Mouse (Mus musculus) central nervous system, embryonic 14 days (tissue): ENCODE data around the gene Tle1. TPM values are rescaled to one million over a fixed set of nuclear protein-coding genes. Genes with fewer than 3 reads are reported as not detected.

ENCODE experiments used
- polyA plus RNA-seq: library from polyadenylated mRNA; depleted of rRNA; stranded (reverse); fragments of >200 nt; gene quantifications from 2 replicates; pipeline ENCODE4 v1.2.3, GENCODE M21; 2012; rRNA removed

Gene Tle1
- polyA plus RNA-seq = 94.7 and 99.9 TPM in 2 replicates

DNA sequence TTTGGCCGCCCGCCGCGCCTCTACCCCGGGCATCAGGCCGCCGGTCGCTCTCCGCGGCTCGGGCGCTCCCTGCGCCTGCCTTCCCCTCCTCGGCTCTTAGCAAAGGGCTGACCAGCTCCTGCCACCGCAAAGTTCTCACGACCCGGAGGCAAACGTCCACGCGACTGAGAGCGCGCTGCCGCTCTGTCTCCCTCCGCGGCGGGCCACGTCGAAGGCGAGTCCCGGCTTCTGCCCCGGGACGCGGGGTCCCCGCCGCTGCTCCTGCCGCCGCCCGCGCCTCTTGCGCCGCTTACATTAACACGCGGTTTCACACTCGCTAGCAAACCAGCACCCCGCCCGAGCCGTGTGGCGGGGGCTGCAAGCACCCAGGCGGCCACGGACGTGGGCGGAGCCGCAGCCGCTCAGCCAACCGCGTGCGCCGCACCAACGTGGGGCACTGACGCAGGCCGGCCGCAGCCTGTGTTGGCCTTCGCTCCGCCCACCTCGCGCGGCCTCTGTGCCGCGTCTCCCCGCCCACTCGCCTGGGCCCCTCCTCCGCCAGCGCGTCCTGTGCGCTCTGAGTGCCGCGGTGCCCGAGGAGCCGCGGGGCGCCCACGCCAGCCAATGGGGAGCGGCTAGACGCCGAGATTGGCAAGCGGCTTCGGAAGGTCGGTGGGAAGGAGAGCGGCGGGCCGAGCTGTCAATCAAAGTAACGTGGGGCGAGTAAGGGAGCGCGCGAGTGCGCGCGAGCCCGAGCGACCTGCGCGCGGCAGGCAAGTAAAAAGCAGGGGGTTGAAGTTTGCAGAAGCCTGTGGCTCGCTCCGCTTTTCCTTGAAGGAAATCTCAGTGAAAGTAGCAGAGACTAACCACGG is at the start of gene Tle1:
TSS of gene Tle1 (minus strand) at position 361 of the 851 bp plus-strand sequence.

